ENCODE assay signal across 25 mouse cellular contexts in genomic region chr6:83890281-83891015, GRCm38 (mm10).
"Had no signal": no experiment of that assay in that cellular context is flagged by ENCODE, and none has a peak within 500 bp of the region (broad histone marks: within the 10 kb centered on the region; RNA-seq: fewer than 3 reads in every experiment).

No protein-coding gene starts in this region.

- H3K4me3 ChIP-seq: heart, embryonic 10.5 days; heart, embryonic 13.5 days; heart, embryonic 15.5 days; hindbrain, embryonic 13.5 days; hindbrain, embryonic 15.5 days; kidney, embryonic 15.5 days; limb, embryonic 10.5 days; limb, embryonic 12.5 days had no signal

- DNase-seq: gastrocnemius, postnatal 14 days; gastrocnemius, postnatal 36 days; heart, adult 18-20 months; heart, postnatal 14 days; heart, postnatal 36 days; kidney, adult 11 months; kidney, adult 2 months; kidney, adult 9 months; kidney, postnatal 14 days; kidney, postnatal 36 days; layer of hippocampus, adult 9-11 months; layer of hippocampus, postnatal 36 days; liver had no signal

- H3K27me3 ChIP-seq: heart, embryonic 13.5 days; heart, embryonic 15.5 days; hindbrain, embryonic 13.5 days; hindbrain, embryonic 15.5 days; kidney, embryonic 15.5 days; limb, embryonic 12.5 days had no signal

- H3K4me1 ChIP-seq: heart, embryonic 10.5 days; heart, embryonic 13.5 days; heart, embryonic 15.5 days; hindbrain, embryonic 13.5 days; hindbrain, embryonic 15.5 days; kidney, embryonic 15.5 days; limb, embryonic 10.5 days; limb, embryonic 12.5 days had no signal

- H3K9me3 ChIP-seq: heart, embryonic 10.5 days; heart, embryonic 13.5 days; heart, embryonic 15.5 days; hindbrain, embryonic 13.5 days; hindbrain, embryonic 15.5 days; kidney, embryonic 15.5 days; limb, embryonic 10.5 days; limb, embryonic 12.5 days had no signal

- H3K4me2 ChIP-seq: heart, embryonic 13.5 days; heart, embryonic 15.5 days; hindbrain, embryonic 13.5 days; hindbrain, embryonic 15.5 days; kidney, embryonic 15.5 days; limb, embryonic 12.5 days; liver, embryonic 11.5 days had no signal

- H3K9ac ChIP-seq: heart, embryonic 13.5 days; heart, embryonic 15.5 days; hindbrain, embryonic 13.5 days; hindbrain, embryonic 15.5 days; kidney, embryonic 15.5 days; limb, embryonic 12.5 days had no signal

- ATAC-seq: hindbrain, postnatal 0 days; intestine, embryonic 16.5 days had no signal

- H3K36me3 ChIP-seq: heart, embryonic 10.5 days; heart, embryonic 13.5 days; heart, embryonic 15.5 days; hindbrain, embryonic 13.5 days; hindbrain, embryonic 15.5 days; kidney, embryonic 15.5 days; limb, embryonic 10.5 days; limb, embryonic 12.5 days had no signal

- H3K27ac ChIP-seq: heart, embryonic 10.5 days; heart, embryonic 13.5 days; heart, embryonic 15.5 days; hindbrain, embryonic 13.5 days; hindbrain, embryonic 15.5 days; hindbrain, postnatal 0 days; kidney, embryonic 15.5 days; kidney, postnatal 0 days; limb, embryonic 10.5 days; limb, embryonic 12.5 days had no signal
